Mouse (Mus musculus): ENCODE data around the gene Capns1. TPM values are rescaled to one million over a fixed set of nuclear protein-coding genes. Genes with fewer than 3 reads are reported as not detected.
A peak's percentile ranks its signal among the peaks of the same experiment; 100 is the strongest.
"Not testable (repeated sequence)": the region's sequence is repeated elsewhere in the genome, so short reads cannot be mapped to it uniquely, and the experiment has no call there.

The Capns1 gene
- polyA plus RNA-seq, 1 experiment from 2014 or later, result 56.8 TPM

DNA sequence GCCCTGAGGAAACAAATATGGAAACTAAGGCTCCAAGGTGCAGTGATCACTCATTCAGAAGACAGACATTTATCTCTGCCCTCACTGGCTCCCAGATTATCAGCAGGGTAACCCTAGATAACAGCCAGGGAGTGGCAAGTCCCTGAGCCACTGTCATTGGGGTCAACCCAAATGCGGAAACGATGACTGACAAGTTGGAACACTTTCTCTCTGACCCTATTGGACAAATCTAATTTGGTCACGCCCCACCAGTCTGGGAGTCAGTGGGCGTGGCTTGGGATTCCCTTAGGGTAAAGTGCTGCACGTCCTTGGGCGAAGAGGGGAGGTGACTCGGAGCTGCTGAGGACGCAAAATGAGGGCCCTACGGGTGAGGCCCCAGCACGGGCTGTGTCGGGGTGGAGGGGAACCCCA is 14.7 kb downstream of the Capns1 start, which contains the start of gene Cox7a1:
Gene Cox7a1, plus strand, starts transcription at position 266 of the 411 bp plus-strand sequence.
- Histone ChIP-seq H3K4me1 (ENCODE audit: control insufficient read depth, insufficient read depth, low read length) (peaks cover 4% of the 10 kb centered on the region; the same call in 1 of the 2 replicates), H3K36me3 (replicated peaks; ENCODE audit: control insufficient read depth, insufficient read depth, low read depth, low read length) (peaks cover 7% of the 10 kb centered on the region; the same call in 1 of the 2 replicates), H3K9ac (replicated peaks; ENCODE audit: low read length) (no peak within 1 kb of the TSS), H3K27me3 (ENCODE audit: control insufficient read depth, insufficient read depth, low read length) (no peaks in the 10 kb centered on the region), H3K27ac (replicated peaks; ENCODE audit: low read depth, low read length) (no peak within 1 kb of the TSS), H3K9me3 (replicated peaks; ENCODE audit: control insufficient read depth, low read length) (no peaks in the 10 kb centered on the region), H3K4me3 (ENCODE audit: low read depth, low read length) (no peak within 1 kb of the TSS), H3K4me2 (ENCODE audit: low read depth, low read length) (no peak within 1 kb of the TSS; the same call in 1 of the 2 replicates)
- ATAC-seq (replicated peaks; ENCODE audit: insufficient number of reproducible peaks, low FRiP score, low TSS enrichment, low read depth), result 0 out of 2 replicates have a peak, but pooled peaks have one; percentile 41
- peak; percentile 77 for DNase-seq (ENCODE audit: low spot score)
- WGBS, result 2% methylated on average over 11 of the region's 11 CpGs

DNA sequence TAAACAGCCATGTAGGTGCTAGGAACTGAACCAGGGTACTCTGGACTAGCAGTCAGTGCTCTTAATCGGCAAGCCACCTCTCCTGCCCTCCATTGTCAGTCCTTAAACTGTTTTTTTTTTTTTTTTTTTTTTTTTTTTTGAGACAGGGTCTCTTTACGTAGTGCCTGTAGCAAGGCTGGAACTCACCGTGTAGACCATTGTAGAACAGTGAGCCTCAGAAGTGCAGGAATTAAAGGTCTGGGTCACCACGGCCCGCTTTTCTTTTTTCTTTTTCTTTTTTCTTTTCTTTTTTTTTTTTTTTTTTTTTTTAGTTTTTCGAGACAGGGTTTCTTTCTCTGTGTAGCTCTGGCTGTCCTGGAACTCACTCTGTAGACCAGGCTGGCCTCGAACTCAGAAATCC is 15.4 kb downstream of the Capns1 start:
- not testable (repeated sequence) for H3K4me2 ChIP-seq (ENCODE audit: low read depth, low read length); H3K27ac ChIP-seq (replicated peaks; ENCODE audit: low read depth, low read length); H3K4me3 ChIP-seq (ENCODE audit: low read depth, low read length); H3K4me1 ChIP-seq (ENCODE audit: control insufficient read depth, insufficient read depth, low read length); DNase-seq (ENCODE audit: low spot score); ATAC-seq (replicated peaks; ENCODE audit: insufficient number of reproducible peaks, low FRiP score, low TSS enrichment, low read depth); H3K9me3 ChIP-seq (replicated peaks; ENCODE audit: control insufficient read depth, low read length); H3K36me3 ChIP-seq (replicated peaks; ENCODE audit: control insufficient read depth, insufficient read depth, low read depth, low read length); H3K27me3 ChIP-seq (ENCODE audit: control insufficient read depth, insufficient read depth, low read length); H3K9ac ChIP-seq (replicated peaks; ENCODE audit: low read length)
- 72% methylated on average over 7 of the region's 7 CpGs for WGBS

DNA sequence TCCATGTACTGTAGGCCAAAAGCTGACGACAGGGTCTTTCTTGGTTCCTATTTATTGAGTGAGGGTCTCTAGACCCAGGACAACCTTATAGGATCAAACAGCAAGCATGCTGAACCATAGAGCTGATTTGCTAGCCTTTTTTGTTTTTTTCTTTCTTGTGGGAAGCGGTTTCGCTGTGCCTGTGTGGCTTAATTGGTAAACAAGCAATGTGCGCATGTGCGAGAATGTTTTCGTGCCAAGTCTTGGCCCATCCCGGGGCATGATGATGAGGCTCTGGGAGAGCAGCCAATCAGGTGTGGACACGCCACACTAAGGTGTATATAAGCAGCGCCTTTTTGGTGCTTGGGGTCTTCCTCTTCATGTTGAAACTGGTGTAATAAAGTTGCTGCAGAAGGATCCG is 16.7 kb downstream of the Capns1 start:
- DNase-seq (ENCODE audit: low spot score); H3K4me2 ChIP-seq (ENCODE audit: low read depth, low read length); H3K36me3 ChIP-seq (replicated peaks; ENCODE audit: control insufficient read depth, insufficient read depth, low read depth, low read length); H3K27ac ChIP-seq (replicated peaks; ENCODE audit: low read depth, low read length); H3K4me1 ChIP-seq (ENCODE audit: control insufficient read depth, insufficient read depth, low read length); ATAC-seq (replicated peaks; ENCODE audit: insufficient number of reproducible peaks, low FRiP score, low TSS enrichment, low read depth); H3K4me3 ChIP-seq (ENCODE audit: low read depth, low read length); H3K9me3 ChIP-seq (replicated peaks; ENCODE audit: control insufficient read depth, low read length); H3K9ac ChIP-seq (replicated peaks; ENCODE audit: low read length); H3K27me3 ChIP-seq (ENCODE audit: control insufficient read depth, insufficient read depth, low read length): not testable (repeated sequence)
- WGBS, result 90% methylated on average over 9 of the region's 10 CpGs

DNA sequence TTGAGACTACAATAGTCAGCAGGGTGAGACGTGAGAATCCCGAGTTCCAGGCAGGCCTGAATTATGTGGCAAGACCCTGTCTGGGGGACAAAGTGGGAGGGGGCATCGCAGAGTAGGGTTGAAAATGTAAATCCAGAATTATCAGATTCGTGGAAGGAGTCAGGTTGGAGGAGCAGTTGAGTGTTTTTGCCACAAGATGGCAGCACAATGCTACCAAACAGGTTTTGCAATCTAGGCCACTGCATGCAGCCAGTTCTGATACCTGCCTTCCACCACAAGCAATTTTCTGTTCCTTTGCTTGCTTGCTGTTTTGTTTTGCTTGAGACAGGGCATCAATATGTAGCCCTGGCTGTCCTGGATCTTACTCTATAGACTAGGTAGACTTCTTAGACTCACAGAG is 17.3 kb downstream of the Capns1 start:
- Histone ChIP-seq H3K4me2 (ENCODE audit: low read depth, low read length) (no peak overlapping the region), H3K4me1 (ENCODE audit: control insufficient read depth, insufficient read depth, low read length) (peaks cover 4% of the 10 kb centered on the region; the same call in 1 of the 2 replicates), H3K9me3 (replicated peaks; ENCODE audit: control insufficient read depth, low read length) (no peaks in the 10 kb centered on the region), H3K9ac (replicated peaks; ENCODE audit: low read length) (no peak overlapping the region), H3K27ac (replicated peaks; ENCODE audit: low read depth, low read length) (no peak overlapping the region), H3K4me3 (ENCODE audit: low read depth, low read length) (no peak overlapping the region), H3K27me3 (ENCODE audit: control insufficient read depth, insufficient read depth, low read length) (no peaks in the 10 kb centered on the region), H3K36me3 (replicated peaks; ENCODE audit: control insufficient read depth, insufficient read depth, low read depth, low read length) (no peaks in the 10 kb centered on the region)
- 8% methylated on average over 4 of the region's 4 CpGs for WGBS
- DNase-seq (ENCODE audit: low spot score), result peak; percentile 86
- ATAC-seq (replicated peaks; ENCODE audit: insufficient number of reproducible peaks, low FRiP score, low TSS enrichment, low read depth), result no peak

DNA sequence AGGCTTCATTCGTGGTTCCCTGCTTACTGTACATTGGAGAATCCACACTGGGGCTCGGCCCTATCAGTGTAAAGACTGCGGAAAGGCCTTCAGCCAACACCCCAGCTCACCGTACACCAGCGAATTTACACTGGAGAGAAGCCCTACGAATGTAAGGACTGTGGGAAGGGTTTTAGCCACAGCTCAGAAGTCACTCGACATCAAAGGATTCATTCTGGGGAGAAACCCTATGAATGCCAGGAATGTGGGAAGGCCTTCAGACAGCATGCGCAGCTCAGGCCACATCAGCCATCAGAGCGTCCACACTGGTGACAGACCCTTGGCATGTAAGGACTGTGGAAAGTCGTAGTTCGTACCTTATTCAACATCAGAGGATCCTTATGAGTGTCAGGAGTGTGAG is 20.4 kb downstream of the Capns1 start:
- no peak overlapping the region for H3K27ac ChIP-seq (replicated peaks; ENCODE audit: low read depth, low read length)
- no peaks in the 10 kb centered on the region for H3K36me3 ChIP-seq (replicated peaks; ENCODE audit: control insufficient read depth, insufficient read depth, low read depth, low read length)
- no peak overlapping the region for H3K4me3 ChIP-seq (ENCODE audit: low read depth, low read length)
- no peak overlapping the region for H3K4me2 ChIP-seq (ENCODE audit: low read depth, low read length)
- no peak overlapping the region for H3K9ac ChIP-seq (replicated peaks; ENCODE audit: low read length)
- no peak for DNase-seq (ENCODE audit: low spot score)
- WGBS, result 82% methylated on average over 11 of the region's 11 CpGs
- no peak for ATAC-seq (replicated peaks; ENCODE audit: insufficient number of reproducible peaks, low FRiP score, low TSS enrichment, low read depth)
- H3K4me1 ChIP-seq (ENCODE audit: control insufficient read depth, insufficient read depth, low read length), result no peaks in the 10 kb centered on the region
- no peaks in the 10 kb centered on the region for H3K27me3 ChIP-seq (ENCODE audit: control insufficient read depth, insufficient read depth, low read length)
- no peaks in the 10 kb centered on the region for H3K9me3 ChIP-seq (replicated peaks; ENCODE audit: control insufficient read depth, low read length)

DNA sequence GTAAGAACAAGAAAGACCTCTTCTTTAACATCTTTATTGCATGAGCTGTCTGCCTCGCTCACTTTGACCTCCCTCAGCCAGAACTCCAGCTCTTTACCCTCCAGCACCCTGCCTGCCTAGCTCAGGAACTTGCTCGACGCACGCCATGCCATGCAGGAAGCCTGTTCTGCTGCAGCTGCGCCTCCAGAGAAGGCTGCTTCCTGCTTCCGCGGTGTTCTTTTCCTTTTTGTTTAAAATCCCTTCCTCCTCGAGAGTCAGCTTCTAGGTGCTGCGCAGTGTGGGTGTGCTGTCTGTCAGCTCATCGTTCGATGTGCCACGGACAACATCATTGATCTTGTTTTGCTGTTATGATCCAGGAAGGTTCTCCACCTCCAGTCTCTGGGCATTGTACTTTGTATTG is 22.1 kb downstream of the Capns1 start:
- 87% methylated on average over 12 of the region's 12 CpGs for WGBS
- H3K4me3 ChIP-seq (ENCODE audit: low read depth, low read length), result no peak overlapping the region
- H3K27me3 ChIP-seq (ENCODE audit: control insufficient read depth, insufficient read depth, low read length), result no peaks in the 10 kb centered on the region
- H3K9me3 ChIP-seq (replicated peaks; ENCODE audit: control insufficient read depth, low read length), result no peaks in the 10 kb centered on the region
- ATAC-seq (replicated peaks; ENCODE audit: insufficient number of reproducible peaks, low FRiP score, low TSS enrichment, low read depth), result no peak
- no peaks in the 10 kb centered on the region for H3K36me3 ChIP-seq (replicated peaks; ENCODE audit: control insufficient read depth, insufficient read depth, low read depth, low read length)
- H3K27ac ChIP-seq (replicated peaks; ENCODE audit: low read depth, low read length), result no peak overlapping the region
- H3K4me2 ChIP-seq (ENCODE audit: low read depth, low read length), result no peak overlapping the region
- H3K9ac ChIP-seq (replicated peaks; ENCODE audit: low read length), result no peak overlapping the region
- H3K4me1 ChIP-seq (ENCODE audit: control insufficient read depth, insufficient read depth, low read length), result no peaks in the 10 kb centered on the region
- no peak for DNase-seq (ENCODE audit: low spot score)

DNA sequence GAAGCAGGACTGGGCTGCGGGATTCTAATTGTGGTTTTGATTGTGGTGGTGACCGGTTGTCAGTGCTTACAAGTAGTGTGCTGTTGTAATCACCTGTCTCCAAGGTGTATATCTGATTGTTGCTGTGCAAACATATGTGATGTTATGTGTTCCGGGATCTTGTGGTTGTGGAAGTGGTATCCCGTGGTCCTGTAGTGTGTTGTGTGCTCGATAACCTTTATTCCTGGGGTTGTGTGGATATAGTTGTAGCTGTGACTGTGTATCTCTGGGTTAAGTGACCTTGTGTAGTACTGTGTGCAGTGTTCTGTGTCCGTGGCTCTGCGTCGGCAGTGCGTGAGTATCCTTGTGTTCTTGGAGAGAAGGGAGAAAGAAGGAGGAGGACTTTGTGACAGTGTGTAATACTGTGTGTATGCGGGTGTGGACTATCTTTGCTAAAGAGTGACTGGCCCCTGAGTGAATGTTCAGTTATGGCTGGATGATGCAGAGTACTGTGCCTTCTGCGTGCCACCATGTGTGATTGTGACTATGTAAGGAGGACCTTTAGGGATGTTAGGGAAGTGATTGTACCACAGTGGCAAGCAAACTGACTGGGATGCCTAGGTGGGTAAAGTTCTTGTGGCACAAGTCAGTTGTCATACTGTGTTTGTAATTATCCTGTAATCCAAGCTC is 28.2 kb downstream of the Capns1 start:
- Histone ChIP-seq H3K9me3 (replicated peaks; ENCODE audit: control insufficient read depth, low read length) (peaks cover 10% of the 10 kb centered on the region; the same call in 1 of the 2 replicates), H3K4me2 (ENCODE audit: low read depth, low read length) (peak overlapping the region; percentile 44), H3K4me3 (ENCODE audit: low read depth, low read length) (peak overlapping the region; percentile 68), H3K9ac (replicated peaks; ENCODE audit: low read length) (peak overlapping the region; percentile 83), H3K36me3 (replicated peaks; ENCODE audit: control insufficient read depth, insufficient read depth, low read depth, low read length) (peaks cover 8% of the 10 kb centered on the region), H3K27me3 (ENCODE audit: control insufficient read depth, insufficient read depth, low read length) (no peaks in the 10 kb centered on the region), H3K27ac (replicated peaks; ENCODE audit: low read depth, low read length) (no peak overlapping the region), H3K4me1 (ENCODE audit: control insufficient read depth, insufficient read depth, low read length) (no peaks in the 10 kb centered on the region)
- 31% methylated on average over 11 of the region's 11 CpGs for WGBS
- ATAC-seq (replicated peaks; ENCODE audit: insufficient number of reproducible peaks, low FRiP score, low TSS enrichment, low read depth) (no peak; the same call in 1 of the 2 replicates), DNase-seq (ENCODE audit: low spot score) (no peak)

DNA sequence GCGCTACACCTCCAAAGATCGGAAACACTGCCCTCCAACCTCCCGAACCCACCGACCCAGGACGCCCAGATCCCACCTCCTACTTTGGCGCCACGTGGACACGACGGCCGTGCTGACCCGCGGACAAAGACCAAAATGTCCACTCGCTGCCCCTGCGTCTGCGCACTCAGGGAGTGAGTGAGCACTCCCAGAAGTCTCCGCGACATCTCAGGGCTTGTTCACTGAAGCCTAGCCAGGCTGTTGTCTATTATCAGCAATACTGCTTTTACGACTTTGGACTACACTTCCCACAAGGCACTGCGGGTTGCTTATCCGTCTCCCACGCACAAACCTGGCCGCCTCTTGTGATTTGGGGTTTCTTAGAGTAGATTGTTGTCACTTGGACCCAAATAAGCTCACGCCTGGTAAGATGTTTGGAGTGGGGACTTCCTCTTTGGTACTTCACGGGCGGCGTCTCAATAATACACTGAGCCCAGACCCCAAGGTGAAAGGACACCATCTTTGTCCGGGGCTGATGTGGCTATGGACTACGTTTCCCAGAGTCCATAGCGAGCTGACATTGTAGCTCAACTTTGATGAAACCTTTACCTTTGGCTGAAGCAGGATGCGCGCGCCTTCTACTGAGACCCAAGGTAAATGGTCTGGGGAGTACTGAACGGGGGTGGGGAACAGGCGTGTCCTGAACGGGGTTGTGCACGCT is 28.9 kb downstream of the Capns1 start, which contains the start of gene Zfp146:
Gene Zfp146, minus strand, starts transcription at position 168 of the 700 bp plus-strand sequence.
- H3K27ac ChIP-seq (replicated peaks; ENCODE audit: low read depth, low read length), result peak within 1 kb of the TSS; percentile 73
- H3K4me3 ChIP-seq (ENCODE audit: low read depth, low read length), result peak within 1 kb of the TSS; percentile 68
- H3K27me3 ChIP-seq (ENCODE audit: control insufficient read depth, insufficient read depth, low read length), result no peaks in the 10 kb centered on the region
- H3K36me3 ChIP-seq (replicated peaks; ENCODE audit: control insufficient read depth, insufficient read depth, low read depth, low read length), result peaks cover 13% of the 10 kb centered on the region
- ATAC-seq (replicated peaks; ENCODE audit: insufficient number of reproducible peaks, low FRiP score, low TSS enrichment, low read depth) (peak; percentile 93), DNase-seq (ENCODE audit: low spot score) (peak; percentile 98)
- H3K9me3 ChIP-seq (replicated peaks; ENCODE audit: control insufficient read depth, low read length), result peaks cover 10% of the 10 kb centered on the region
- peak within 1 kb of the TSS; percentile 44 for H3K4me2 ChIP-seq (ENCODE audit: low read depth, low read length)
- no peaks in the 10 kb centered on the region for H3K4me1 ChIP-seq (ENCODE audit: control insufficient read depth, insufficient read depth, low read length)
- WGBS, result under 1% methylated on average over 36 of the region's 36 CpGs
- H3K9ac ChIP-seq (replicated peaks; ENCODE audit: low read length), result peak within 1 kb of the TSS; percentile 83
